Mouse (Mus musculus): Measurements from ENCODE around the gene Asic2. TPM values are rescaled to one million over a fixed set of nuclear protein-coding genes. Genes with fewer than 3 reads are reported as not detected.

The Asic2 gene
- total and polyA plus RNA-seq, 2 experiments from 2014 or later: 19.8 to 60.2 TPM

DNA sequence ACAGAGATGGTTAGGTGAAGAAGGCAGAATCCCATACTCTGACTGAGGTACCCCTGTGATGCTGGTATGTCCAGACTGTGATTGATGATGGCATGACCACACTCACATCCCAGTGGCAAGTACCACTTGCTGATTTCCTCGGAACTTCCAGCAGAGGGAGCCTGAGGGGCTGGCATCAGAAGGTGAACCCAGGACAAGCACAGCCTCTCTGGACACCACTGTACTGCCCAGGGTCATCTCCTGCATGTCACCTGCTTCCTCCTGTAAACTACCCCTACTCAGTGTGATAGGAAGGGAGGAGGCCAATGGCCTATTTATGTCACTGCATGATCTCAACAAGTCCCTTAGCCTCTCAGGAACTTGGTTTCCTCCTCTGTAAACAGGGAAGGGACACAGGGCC lies 27.3 kb downstream of the Asic2 start:
- peak; percentile 31 for DNase-seq (ENCODE audit: low spot score)
- Histone ChIP-seq H3K27ac (ENCODE audit: low read depth, low read length) (no peak overlapping the region), H3K27me3 (ENCODE audit: insufficient read depth, low read length) (no peaks in the 10 kb centered on the region), H3K4me3 (ENCODE audit: low read depth, low read length) (no peak overlapping the region), H3K9me3 (ENCODE audit: low read length) (no peaks in the 10 kb centered on the region), H3K36me3 (ENCODE audit: insufficient read depth, low read length) (no peaks in the 10 kb centered on the region), H3K4me1 (ENCODE audit: insufficient read depth, low read length) (no peaks in the 10 kb centered on the region), H3K9ac (replicated peaks; ENCODE audit: low read length, poor library complexity, severe bottlenecking) (no peak overlapping the region), H3K4me2 (ENCODE audit: low read depth, low read length, poor library complexity, severe bottlenecking) (no peak overlapping the region)
- WGBS: 19% methylated on average over 1 of the region's 1 CpGs
- TF ChIP-seq CTCF (IDR thresholded peaks at IDR 0.05): peak; percentile 67
- ATAC-seq (ENCODE audit: low FRiP score): no peak

DNA sequence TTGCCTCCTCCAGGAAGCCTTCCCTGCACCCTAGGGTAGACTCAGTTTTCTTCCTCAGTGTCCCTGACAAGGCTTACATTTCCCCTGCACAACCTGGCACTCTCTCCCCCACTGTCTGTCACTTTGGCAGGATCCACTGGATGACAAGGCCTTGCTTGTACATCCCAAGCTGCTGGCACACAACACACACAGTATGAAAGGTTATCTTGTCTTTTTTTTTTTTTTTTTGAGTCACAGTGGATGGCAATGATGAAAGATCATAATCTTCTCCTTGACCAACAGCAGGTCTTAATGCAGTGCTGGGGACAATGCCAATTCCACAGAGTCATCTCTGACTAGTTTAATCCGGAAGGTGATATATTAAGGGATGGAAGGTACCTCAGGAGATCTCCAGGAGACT lies 30.7 kb downstream of the Asic2 start:
- Histone ChIP-seq H3K9ac (replicated peaks; ENCODE audit: low read length, poor library complexity, severe bottlenecking) (no peak overlapping the region), H3K4me1 (ENCODE audit: insufficient read depth, low read length) (no peaks in the 10 kb centered on the region), H3K27ac (ENCODE audit: low read depth, low read length) (no peak overlapping the region), H3K36me3 (ENCODE audit: insufficient read depth, low read length) (no peaks in the 10 kb centered on the region), H3K4me2 (ENCODE audit: low read depth, low read length, poor library complexity, severe bottlenecking) (no peak overlapping the region), H3K27me3 (ENCODE audit: insufficient read depth, low read length) (no peaks in the 10 kb centered on the region), H3K4me3 (ENCODE audit: low read depth, low read length) (no peak overlapping the region), H3K9me3 (ENCODE audit: low read length) (no peaks in the 10 kb centered on the region)
- no peak for TF ChIP-seq CTCF (IDR thresholded peaks at IDR 0.05)
- ATAC-seq (ENCODE audit: low FRiP score): no peak
- DNase-seq (ENCODE audit: low spot score): no peak
- 74% methylated on average over 1 of the region's 1 CpGs for WGBS

DNA sequence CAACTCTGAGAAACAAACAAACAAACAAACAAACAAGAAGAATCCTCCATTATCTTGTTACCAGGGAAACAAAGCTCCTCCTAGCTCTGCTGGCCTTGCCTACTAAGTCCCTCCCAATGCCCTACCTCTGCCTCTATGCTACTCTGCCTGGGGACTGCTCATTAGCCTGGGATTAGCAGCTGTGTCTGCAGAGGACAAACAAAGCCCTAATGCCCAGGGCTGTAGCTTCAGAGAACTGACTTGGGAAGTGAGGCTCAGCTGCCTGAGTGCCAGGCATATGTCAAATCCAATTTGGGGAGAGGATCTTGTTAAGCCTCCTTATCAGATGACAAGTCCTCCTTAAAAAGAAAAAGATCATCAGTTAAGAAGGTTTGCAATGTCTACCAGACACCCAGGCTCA lies 41.9 kb downstream of the Asic2 start:
- Histone ChIP-seq H3K4me2 (ENCODE audit: low read depth, low read length, poor library complexity, severe bottlenecking) (no peak overlapping the region), H3K27me3 (ENCODE audit: insufficient read depth, low read length) (no peaks in the 10 kb centered on the region), H3K9me3 (ENCODE audit: low read length) (no peaks in the 10 kb centered on the region), H3K27ac (ENCODE audit: low read depth, low read length) (no peak overlapping the region), H3K4me1 (ENCODE audit: insufficient read depth, low read length) (no peaks in the 10 kb centered on the region), H3K36me3 (ENCODE audit: insufficient read depth, low read length) (no peaks in the 10 kb centered on the region), H3K9ac (replicated peaks; ENCODE audit: low read length, poor library complexity, severe bottlenecking) (no peak overlapping the region), H3K4me3 (ENCODE audit: low read depth, low read length) (no peak overlapping the region)
- TF ChIP-seq CTCF (IDR thresholded peaks at IDR 0.05): no peak
- peak; percentile 6 for DNase-seq (ENCODE audit: low spot score)
- ATAC-seq (ENCODE audit: low FRiP score): no peak

- WGBS: 90% methylated on average over 4 of the region's 4 CpGs
- no peaks in the 10 kb centered on the region for H3K36me3 ChIP-seq (ENCODE audit: insufficient read depth, low read length)
- TF ChIP-seq CTCF (IDR thresholded peaks at IDR 0.05): no peak
- no peaks in the 10 kb centered on the region for H3K27me3 ChIP-seq (ENCODE audit: insufficient read depth, low read length)
- ATAC-seq (ENCODE audit: low FRiP score) (no peak), DNase-seq (ENCODE audit: low spot score) (no peak)
- no peak overlapping the region for H3K4me2 ChIP-seq (ENCODE audit: low read depth, low read length, poor library complexity, severe bottlenecking)
- H3K27ac ChIP-seq (ENCODE audit: low read depth, low read length): no peak overlapping the region
- no peaks in the 10 kb centered on the region for H3K9me3 ChIP-seq (ENCODE audit: low read length)
- H3K4me1 ChIP-seq (ENCODE audit: insufficient read depth, low read length): no peaks in the 10 kb centered on the region
- H3K9ac ChIP-seq (replicated peaks; ENCODE audit: low read length, poor library complexity, severe bottlenecking): no peak overlapping the region
- H3K4me3 ChIP-seq (ENCODE audit: low read depth, low read length): no peak overlapping the region
Observed at GRCm38 (mm10) chr11:81923626-81924025, 44.6 kb downstream of the Asic2 start.

GRCm38 (mm10) chr11:81923096-81923495 lies 45.2 kb downstream of the Asic2 start:
- Histone ChIP-seq H3K36me3 (ENCODE audit: insufficient read depth, low read length) (no peaks in the 10 kb centered on the region), H3K9ac (replicated peaks; ENCODE audit: low read length, poor library complexity, severe bottlenecking) (no peak overlapping the region), H3K4me3 (ENCODE audit: low read depth, low read length) (no peak overlapping the region), H3K27ac (ENCODE audit: low read depth, low read length) (no peak overlapping the region), H3K4me2 (ENCODE audit: low read depth, low read length, poor library complexity, severe bottlenecking) (no peak overlapping the region), H3K27me3 (ENCODE audit: insufficient read depth, low read length) (no peaks in the 10 kb centered on the region), H3K9me3 (ENCODE audit: low read length) (no peaks in the 10 kb centered on the region), H3K4me1 (ENCODE audit: insufficient read depth, low read length) (no peaks in the 10 kb centered on the region)
- TF ChIP-seq CTCF (IDR thresholded peaks at IDR 0.05): no peak
- no peak for ATAC-seq (ENCODE audit: low FRiP score)
- DNase-seq (ENCODE audit: low spot score): no peak
- 83% methylated on average over 2 of the region's 2 CpGs for whole genome bisulfite sequencing

GRCm38 (mm10) chr11:81915501-81915900 lies 52.8 kb downstream of the Asic2 start:
- Histone ChIP-seq H3K27ac (ENCODE audit: low read depth, low read length) (no peak overlapping the region), H3K4me1 (ENCODE audit: insufficient read depth, low read length) (0 out of 2 replicates have a peak, but pooled peaks cover 2% of the 10 kb centered on the region), H3K4me2 (ENCODE audit: low read depth, low read length, poor library complexity, severe bottlenecking) (no peak overlapping the region), H3K27me3 (ENCODE audit: insufficient read depth, low read length) (no peaks in the 10 kb centered on the region), H3K9me3 (ENCODE audit: low read length) (no peaks in the 10 kb centered on the region), H3K36me3 (ENCODE audit: insufficient read depth, low read length) (no peaks in the 10 kb centered on the region), H3K9ac (replicated peaks; ENCODE audit: low read length, poor library complexity, severe bottlenecking) (no peak overlapping the region), H3K4me3 (ENCODE audit: low read depth, low read length) (no peak overlapping the region)
- TF ChIP-seq CTCF (IDR thresholded peaks at IDR 0.05): no peak
- ATAC-seq (ENCODE audit: low FRiP score) (no peak), DNase-seq (ENCODE audit: low spot score) (peak; percentile 28)
- WGBS: 25% methylated on average over 6 of the region's 6 CpGs

Measured in midbrain, postnatal 0 days (tissue).